Comparison of ENCODE assay signal across 14 mouse cellular contexts in genomic region chr15:85909492-85909829, GRCm38 (mm10). TPM values are rescaled to one million over a fixed set of nuclear protein-coding genes. Genes with fewer than 3 reads are reported as not detected.
A peak's percentile ranks its signal among the peaks of the same experiment; 100 is the strongest.
DNase-seq lines count a peak whose midpoint lies in the region; ATAC-seq lines count a peak whose summit lies in the region.
"Had no signal": no experiment of that assay in that cellular context is flagged by ENCODE, and none has a peak within 500 bp of the region (broad histone marks: within the 10 kb centered on the region; RNA-seq: fewer than 3 reads in every experiment).

No protein-coding gene starts in this region.

- H3K4me2 ChIP-seq in forebrain, embryonic 14.5 days (ENCODE audit: low read length): no peak overlapping the region
- no peak overlapping the region for H3K4me2 ChIP-seq in kidney, embryonic 16.5 days (replicated peaks; ENCODE audit: low read depth, low read length)

- WGBS in forebrain, embryonic 14.5 days: 87% methylated on average over 3 of the region's 3 CpGs
- WGBS in forebrain, embryonic 10.5 days: 97% methylated on average over 3 of the region's 3 CpGs
- 52% methylated on average over 3 of the region's 3 CpGs for WGBS in kidney, embryonic 16.5 days

- H3K36me3 ChIP-seq in forebrain, embryonic 14.5 days (ENCODE audit: control insufficient read depth, insufficient read depth, low read length): peaks cover 11% of the 10 kb centered on the region
- H3K36me3 ChIP-seq in forebrain, embryonic 10.5 days (replicated peaks): peaks cover 21% of the 10 kb centered on the region
- H3K36me3 ChIP-seq in kidney, embryonic 16.5 days (ENCODE audit: insufficient read depth, low read length): peaks cover 4% of the 10 kb centered on the region

- H3K4me1 ChIP-seq in forebrain, embryonic 14.5 days (ENCODE audit: control insufficient read depth, insufficient read depth, low read length): no peaks in the 10 kb centered on the region
- no peaks in the 10 kb centered on the region for H3K4me1 ChIP-seq in forebrain, embryonic 10.5 days
- H3K4me1 ChIP-seq in kidney, embryonic 16.5 days (ENCODE audit: insufficient read depth, low read length): peaks cover 20% of the 10 kb centered on the region

- no peaks in the 10 kb centered on the region for H3K9me3 ChIP-seq in forebrain, embryonic 14.5 days (replicated peaks; ENCODE audit: control insufficient read depth, low read length)
- no peaks in the 10 kb centered on the region for H3K9me3 ChIP-seq in forebrain, embryonic 10.5 days
- H3K9me3 ChIP-seq in kidney, embryonic 16.5 days (ENCODE audit: low read length): no peaks in the 10 kb centered on the region

- H3K4me3 ChIP-seq in forebrain, embryonic 14.5 days (ENCODE audit: low read depth, low read length): no peak overlapping the region
- no peak overlapping the region for H3K4me3 ChIP-seq in forebrain, embryonic 10.5 days
- H3K4me3 ChIP-seq in kidney, embryonic 16.5 days (ENCODE audit: low read length): no peak overlapping the region
- H3K4me3 ChIP-seq: layer of hippocampus, adult 2 months had no signal

- no peak for DNase-seq in forebrain, embryonic 14.5 days (ENCODE audit: low spot score)
- DNase-seq in forebrain, embryonic 10.5 days (ENCODE audit: extremely low spot score, low spot score): no peak
- DNase-seq in kidney, postnatal 14 days: no peak
- DNase-seq in thymus, postnatal 4 days: peak; percentile 36
- DNase-seq in thymus, postnatal 14 days: no peak
- no peak for DNase-seq in testis, postnatal 10 days (ENCODE audit: low spot score)
- no peak for DNase-seq in layer of hippocampus, postnatal 10 days (ENCODE audit: low spot score in 2 of 2)
- DNase-seq: cerebellum, adult 18-20 months; gastrocnemius, postnatal 36 days; heart, postnatal 10 days; right cerebral cortex, adult 18-20 months had no signal

- no peak for ATAC-seq in forebrain, embryonic 14.5 days
- ATAC-seq in kidney, embryonic 16.5 days (ENCODE audit: low FRiP score, low TSS enrichment): peak; percentile 60; the same call in 1 of the 2 replicates

- peak overlapping the region; percentile 1; the same call in 1 of the 2 replicates for H3K27ac ChIP-seq in forebrain, embryonic 14.5 days (ENCODE audit: low read depth, low read length)
- no peak overlapping the region for H3K27ac ChIP-seq in forebrain, embryonic 10.5 days
- H3K27ac ChIP-seq in kidney, embryonic 16.5 days (ENCODE audit: low read length): peak overlapping the region; percentile 28
- H3K27ac ChIP-seq: layer of hippocampus, adult 2 months; liver, embryonic 14.5 days had no signal

- H3K9ac ChIP-seq in forebrain, embryonic 14.5 days (ENCODE audit: low read length): no peak overlapping the region
- H3K9ac ChIP-seq in kidney, embryonic 16.5 days (replicated peaks; ENCODE audit: low read length): no peak overlapping the region
- H3K9ac ChIP-seq: liver, embryonic 14.5 days had no signal

- no peaks in the 10 kb centered on the region for H3K27me3 ChIP-seq in forebrain, embryonic 14.5 days (replicated peaks; ENCODE audit: control insufficient read depth, insufficient read depth, low read length)
- H3K27me3 ChIP-seq in forebrain, embryonic 10.5 days (ENCODE audit: poor library complexity, severe bottlenecking): no peaks in the 10 kb centered on the region
- no peaks in the 10 kb centered on the region for H3K27me3 ChIP-seq in kidney, embryonic 16.5 days (ENCODE audit: insufficient read depth, low read length)

RNA-seq across cellular contexts. Expression of gene Trmu, which starts 30.3 kb away (rescaled TPM):
- 33.5 and 39.5 TPM in 2 replicates for polyA plus RNA-seq in forebrain, embryonic 14.5 days (2014; fragmentation: Nextera tagmentation; extraction: Ambion mirVana)
- 39.6 and 39.7 TPM in 2 replicates for polyA plus RNA-seq in forebrain, embryonic 10.5 days (2016; fragmentation: Nextera tagmentation; extraction: Ambion mirVana)
- polyA plus RNA-seq in kidney, embryonic 16.5 days (2015; fragmentation: Nextera tagmentation; extraction: Ambion mirVana): 51.8 and 53.2 TPM in 2 replicates
- total RNA-seq in layer of hippocampus, postnatal 10 days (2021): 10 to 100 TPM; 35.6 to 44.8 TPM

RNA-seq across cellular contexts. Expression of gene Gtse1, which starts 49.9 kb away (rescaled TPM):
- 14.3 and 15.7 TPM in 2 replicates for polyA plus RNA-seq in forebrain, embryonic 14.5 days (2014; fragmentation: Nextera tagmentation; extraction: Ambion mirVana)
- polyA plus RNA-seq in forebrain, embryonic 10.5 days (2016; fragmentation: Nextera tagmentation; extraction: Ambion mirVana): 62.7 and 63.1 TPM in 2 replicates
- polyA plus RNA-seq in kidney, embryonic 16.5 days (2015; fragmentation: Nextera tagmentation; extraction: Ambion mirVana): 31.0 and 33.1 TPM in 2 replicates
- 1 to 10 TPM; 1.9 to 2.3 TPM for total RNA-seq in layer of hippocampus, postnatal 10 days (2021)
